Mouse (Mus musculus) thymus, adult 2 months (tissue): ENCODE measurements around the gene Efcab9.

Source experiments
- CTCF ChIP-seq: fragments of 200-500 bp; IDR thresholded peaks from 2 replicates; pipeline ENCODE4 v1.5.1; 2012; ENCODE audit warnings: mild to moderate bottlenecking, control low read depth, low read length, moderate library complexity, borderline replicate concordance; ENCODE audit not compliant: control insufficient read depth, poor library complexity, insufficient read depth; ENCODE audit errors: extremely low read depth
- POLR2A ChIP-seq: fragments of 200-500 bp; IDR thresholded peaks from 2 replicates; pipeline ENCODE4 v1.6.1; 2012; ENCODE audit warnings: mild to moderate bottlenecking, low read length, control low read depth, moderate library complexity; ENCODE audit not compliant: control insufficient read depth, poor library complexity, insufficient read depth; ENCODE audit errors: extremely low read depth

- TF ChIP-seq CTCF (no peak), POLR2A (no peak)
Measured at GRCm38 (mm10) chr11:32571103-32571502, 39.2 kb upstream of the Efcab9 start.
